Mouse (Mus musculus): Measurements from ENCODE around the gene Cyth4.

DNA sequence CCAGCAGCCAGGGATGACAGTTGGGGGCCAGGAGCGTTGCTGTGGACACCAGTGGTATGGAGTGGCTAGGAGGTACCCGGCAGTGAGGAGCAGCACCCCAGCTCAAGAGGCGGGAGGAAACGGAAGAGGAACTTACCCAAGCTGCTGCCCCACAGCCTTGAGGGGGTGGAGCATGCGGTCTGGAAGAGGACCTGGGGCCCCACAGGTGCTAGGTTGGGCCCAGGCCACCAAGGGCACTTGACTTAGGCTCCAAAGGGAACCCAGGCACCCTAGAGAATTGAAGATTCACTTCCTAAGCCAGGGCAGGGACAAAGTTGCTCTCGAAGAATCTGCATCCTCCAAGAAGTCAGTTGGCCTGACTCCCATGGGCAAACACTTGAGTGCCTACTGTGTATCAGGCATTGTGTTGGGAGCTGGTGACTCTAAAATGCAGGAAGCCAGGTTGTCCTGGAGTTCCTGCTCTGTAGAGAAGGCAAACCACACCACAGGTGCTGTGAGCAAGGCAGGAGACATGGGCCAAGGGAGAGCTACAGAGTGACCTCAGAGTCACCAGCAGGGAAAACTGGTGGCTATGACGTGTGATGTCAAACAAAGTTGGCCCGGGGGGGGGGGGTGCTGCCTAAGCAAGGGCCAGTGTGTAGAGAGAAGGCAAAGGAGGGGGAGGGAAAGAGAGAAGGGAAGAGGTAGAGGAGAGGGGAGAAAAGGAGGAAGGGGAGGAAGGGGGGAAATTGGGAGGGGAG lies 24.0 kb upstream of the Cyth4 start, which contains the start of gene Rac2:
- TF ChIP-seq CTCF (IDR thresholded peaks at IDR 0.05; ENCODE audit: low read depth, low read length) = no peak
- TF ChIP-seq POLR2A (IDR thresholded peaks at IDR 0.05; ENCODE audit: borderline replicate concordance, low read depth, low read length) = no peak
